In genomic region chr11:62642023-62642844, GRCm38 (mm10) we compare ENCODE assay signal across 13 mouse cellular contexts. TPM values are rescaled to one million over a fixed set of nuclear protein-coding genes. Genes with fewer than 3 reads are reported as not detected.
DNase-seq lines count a peak whose midpoint lies in the region; ATAC-seq and TF ChIP-seq lines count a peak whose summit lies in the region.
"Had no signal": no experiment of that assay in that cellular context is flagged by ENCODE, and none has a peak within 500 bp of the region (broad histone marks: within the 10 kb centered on the region; RNA-seq: fewer than 3 reads in every experiment).

No protein-coding gene starts in this region.

- TF ChIP-seq CTCF in heart, postnatal 0 days (IDR thresholded peaks at IDR 0.05; ENCODE audit: low read depth), result no peak
- TF ChIP-seq CTCF in olfactory bulb, adult 2 months (IDR thresholded peaks at IDR 0.05; ENCODE audit: insufficient read depth, low read depth, low read length), result no peak

- no peak for DNase-seq in heart, postnatal 36 days
- peak; percentile 57 for DNase-seq in midbrain, embryonic 11.5 days (ENCODE audit: low spot score, missing footprints)
- DNase-seq in heart, postnatal 0 days (ENCODE audit: low spot score), result no peak
- no peak for DNase-seq in layer of hippocampus, postnatal 14 days (ENCODE audit: low spot score in 2 of 2)
- no peak for DNase-seq in cerebellum, adult 9-10 months
- DNase-seq: layer of hippocampus, adult 9-11 months; right cerebral cortex, adult 18-20 months had no signal

- TF ChIP-seq POLR2A in olfactory bulb, adult 2 months (IDR thresholded peaks at IDR 0.05; ENCODE audit: insufficient read depth, low read depth, low read length), result no peak

- H3K9ac ChIP-seq in heart, embryonic 11.5 days (ENCODE audit: low read depth, low read length), result 0 out of 2 replicates have a peak overlapping the region, but pooled peaks have one; percentile 34
- H3K9ac ChIP-seq in midbrain, embryonic 11.5 days (ENCODE audit: low read length), result no peak overlapping the region
- no peak overlapping the region for H3K9ac ChIP-seq in midbrain, embryonic 13.5 days (replicated peaks)
- H3K9ac ChIP-seq in heart, postnatal 0 days (replicated peaks; ENCODE audit: low read depth, low read length), result no peak overlapping the region; the same call in 1 of the 2 replicates
- H3K9ac ChIP-seq: liver, embryonic 12.5 days had no signal

- H3K9me3 ChIP-seq in heart, embryonic 11.5 days (replicated peaks; ENCODE audit: control insufficient read depth, low read length), result no peaks in the 10 kb centered on the region
- no peaks in the 10 kb centered on the region for H3K9me3 ChIP-seq in midbrain, embryonic 11.5 days (ENCODE audit: control insufficient read depth, low read length)
- no peaks in the 10 kb centered on the region for H3K9me3 ChIP-seq in midbrain, embryonic 13.5 days
- H3K9me3 ChIP-seq in heart, postnatal 0 days (replicated peaks; ENCODE audit: control insufficient read depth, low read length), result no peaks in the 10 kb centered on the region
- H3K9me3 ChIP-seq: forebrain, embryonic 13.5 days; liver, embryonic 12.5 days had no signal

- intact Hi-C loops in heart, postnatal 36 days (cut with DNase I), result no loop called here

- H3K4me2 ChIP-seq in heart, embryonic 11.5 days, result peak overlapping the region; percentile 39; the same call in 1 of the 2 replicates
- H3K4me2 ChIP-seq in midbrain, embryonic 11.5 days, result no peak overlapping the region
- no peak overlapping the region for H3K4me2 ChIP-seq in midbrain, embryonic 13.5 days (replicated peaks)
- no peak overlapping the region for H3K4me2 ChIP-seq in heart, postnatal 0 days (ENCODE audit: low read depth, low read length)
- H3K4me2 ChIP-seq: forebrain, embryonic 13.5 days; liver, embryonic 12.5 days had no signal

- no peak for ATAC-seq in heart, embryonic 11.5 days (replicated peaks; ENCODE audit: insufficient number of reproducible peaks, low FRiP score, low TSS enrichment)
- ATAC-seq in midbrain, embryonic 11.5 days (ENCODE audit: low FRiP score), result no peak
- ATAC-seq in midbrain, embryonic 13.5 days, result no peak
- no peak for ATAC-seq in heart, postnatal 0 days (ENCODE audit: insufficient read depth, low read depth)
- ATAC-seq: forebrain, embryonic 13.5 days; liver, embryonic 12.5 days had no signal

- no peaks in the 10 kb centered on the region for H3K27me3 ChIP-seq in heart, embryonic 11.5 days (ENCODE audit: control insufficient read depth, insufficient read depth, low read length)
- no peaks in the 10 kb centered on the region for H3K27me3 ChIP-seq in midbrain, embryonic 11.5 days (ENCODE audit: control insufficient read depth, insufficient read depth, low read length)
- no peaks in the 10 kb centered on the region for H3K27me3 ChIP-seq in midbrain, embryonic 13.5 days
- H3K27me3 ChIP-seq in heart, postnatal 0 days (ENCODE audit: control insufficient read depth, insufficient read depth, low read length), result no peaks in the 10 kb centered on the region
- H3K27me3 ChIP-seq: CH12.LX; forebrain, embryonic 13.5 days; liver, embryonic 12.5 days had no signal

- TF ChIP-seq EP300 in heart, postnatal 0 days (IDR thresholded peaks at IDR 0.05; ENCODE audit: low read depth), result no peak

- 38% methylated on average over 11 of the region's 11 CpGs for WGBS in heart, embryonic 11.5 days (ENCODE audit: insufficient replicate concordance)
- 68% methylated on average over 11 of the region's 11 CpGs for WGBS in midbrain, embryonic 11.5 days
- WGBS in midbrain, embryonic 13.5 days, result 55% methylated on average over 11 of the region's 11 CpGs
- WGBS in heart, postnatal 0 days, result 19% methylated on average over 11 of the region's 11 CpGs
- WGBS in olfactory bulb, adult 2 months, result 30% methylated on average over 11 of the region's 11 CpGs

- H3K36me3 ChIP-seq in heart, embryonic 11.5 days (ENCODE audit: control insufficient read depth, insufficient read depth, low read length), result no peaks in the 10 kb centered on the region
- H3K36me3 ChIP-seq in midbrain, embryonic 11.5 days (ENCODE audit: control insufficient read depth, insufficient read depth, low read length), result no peaks in the 10 kb centered on the region
- H3K36me3 ChIP-seq in midbrain, embryonic 13.5 days, result no peaks in the 10 kb centered on the region
- H3K36me3 ChIP-seq in heart, postnatal 0 days (replicated peaks; ENCODE audit: control insufficient read depth, insufficient read depth, low read length), result no peaks in the 10 kb centered on the region
- H3K36me3 ChIP-seq: liver, embryonic 12.5 days had no signal

- peaks cover 94% of the 10 kb centered on the region for H3K4me1 ChIP-seq in heart, embryonic 11.5 days (ENCODE audit: control insufficient read depth, insufficient read depth, low read length)
- peaks cover 19% of the 10 kb centered on the region for H3K4me1 ChIP-seq in midbrain, embryonic 11.5 days (ENCODE audit: control insufficient read depth, insufficient read depth, low read length)
- H3K4me1 ChIP-seq in midbrain, embryonic 13.5 days (replicated peaks), result peaks cover 45% of the 10 kb centered on the region
- peaks cover 92% of the 10 kb centered on the region for H3K4me1 ChIP-seq in heart, postnatal 0 days (ENCODE audit: control insufficient read depth, insufficient read depth)
- H3K4me1 ChIP-seq in olfactory bulb, adult 2 months (ENCODE audit: control insufficient read depth, insufficient read depth, low read length), result peaks cover 52% of the 10 kb centered on the region

- H3K4me3 ChIP-seq in heart, embryonic 11.5 days (ENCODE audit: low read depth, low read length), result no peak overlapping the region
- no peak overlapping the region for H3K4me3 ChIP-seq in midbrain, embryonic 11.5 days (ENCODE audit: low read depth, low read length)
- no peak overlapping the region for H3K4me3 ChIP-seq in midbrain, embryonic 13.5 days (replicated peaks)
- no peak overlapping the region for H3K4me3 ChIP-seq in heart, postnatal 0 days (ENCODE audit: low read depth, low read length)
- no peak overlapping the region for H3K4me3 ChIP-seq in olfactory bulb, adult 2 months (ENCODE audit: insufficient read depth, low read depth, low read length)
- H3K4me3 ChIP-seq: forebrain, embryonic 13.5 days; liver, embryonic 12.5 days had no signal

- peak overlapping the region; percentile 32; the same call in 1 of the 2 replicates for H3K27ac ChIP-seq in heart, embryonic 11.5 days (ENCODE audit: low read depth, low read length)
- H3K27ac ChIP-seq in midbrain, embryonic 11.5 days (ENCODE audit: low read depth, low read length), result 0 out of 2 replicates have a peak overlapping the region, but pooled peaks have one; percentile 8
- H3K27ac ChIP-seq in midbrain, embryonic 13.5 days, result no peak overlapping the region
- peak overlapping the region; percentile 95 for H3K27ac ChIP-seq in heart, postnatal 0 days (ENCODE audit: low read depth)
- 0 out of 2 replicates have a peak overlapping the region, but pooled peaks have one; percentile 50 for H3K27ac ChIP-seq in olfactory bulb, adult 2 months (ENCODE audit: insufficient read depth, low read depth, low read length)
- H3K27ac ChIP-seq: liver, embryonic 12.5 days had no signal

RNA-seq across cellular contexts. Expression of gene Lrrc75a, which starts 6.1 kb away (rescaled TPM):
- 14.3 and 16.2 TPM in 2 replicates for polyA plus RNA-seq in heart, embryonic 11.5 days (2014; fragmentation: Nextera tagmentation; extraction: Ambion mirVana)
- total RNA-seq in heart, postnatal 36 days (2021), result 1 to 10 TPM; 4.4 to 7.1 TPM
- 12.5 and 12.6 TPM in 2 replicates for polyA plus RNA-seq in midbrain, embryonic 11.5 days (2014; fragmentation: Nextera tagmentation; extraction: Ambion mirVana)
- 8.2 and 11.4 TPM in 2 replicates for polyA plus RNA-seq in midbrain, embryonic 13.5 days (2015; fragmentation: Nextera tagmentation; extraction: Ambion mirVana)
- total RNA-seq in heart, postnatal 0 days (2014; rRNA removed; ENCODE audit: low replicate concordance), result 33.6 and 33.9 TPM in 2 replicates
- 9.3 and 9.6 TPM in 2 replicates for polyA plus RNA-seq in heart, postnatal 0 days (2015; fragmentation: Nextera tagmentation; extraction: Ambion mirVana)
- not detected in 2 replicates for polyA plus RNA-seq in olfactory bulb, adult 2 months (2012; ENCODE audit: insufficient read depth, insufficient read length, low replicate concordance, missing spikeins)
- total RNA-seq in layer of hippocampus, postnatal 14 days (2021), result 10 to 100 TPM in 1 of 2 experiments, 1 to 10 TPM in 1; 9.5 to 11.3 TPM

RNA-seq across cellular contexts. Expression of gene Mmgt2, which starts 6.2 kb away (rescaled TPM):
- 45.0 and 47.6 TPM in 2 replicates for polyA plus RNA-seq in heart, embryonic 11.5 days (2014; fragmentation: Nextera tagmentation; extraction: Ambion mirVana)
- total RNA-seq in heart, postnatal 36 days (2021), result 1 to 10 TPM; 5.4 to 9.9 TPM
- polyA plus RNA-seq in midbrain, embryonic 11.5 days (2014; fragmentation: Nextera tagmentation; extraction: Ambion mirVana), result 38.5 and 43.8 TPM in 2 replicates
- 23.0 and 25.2 TPM in 2 replicates for polyA plus RNA-seq in midbrain, embryonic 13.5 days (2015; fragmentation: Nextera tagmentation; extraction: Ambion mirVana)
- total RNA-seq in heart, postnatal 0 days (2014; rRNA removed; ENCODE audit: low replicate concordance), result 11.1 and 36.0 TPM in 2 replicates
- polyA plus RNA-seq in heart, postnatal 0 days (2015; fragmentation: Nextera tagmentation; extraction: Ambion mirVana), result 38.9 and 40.6 TPM in 2 replicates
- not detected in 2 replicates for polyA plus RNA-seq in olfactory bulb, adult 2 months (2012; ENCODE audit: insufficient read depth, insufficient read length, low replicate concordance, missing spikeins)
- 10 to 100 TPM; 14.8 to 17.2 TPM for total RNA-seq in layer of hippocampus, postnatal 14 days (2021)

Comparison
In these comparisons a context has a peak if more than half of its experiments do, and no peak if none do; other contexts are left out.
1. RNA of gene Mmgt2, which starts 6.2 kb away (polyA plus RNA-seq): 45.0 to 47.6 TPM in heart, embryonic 11.5 days, 38.9 to 40.6 TPM in heart, postnatal 0 days, 38.5 to 43.8 TPM in midbrain, embryonic 11.5 days and 23.0 to 25.2 TPM in midbrain, embryonic 13.5 days; not detected in olfactory bulb, adult 2 months; every median in the first group is over 10 times any median in the second.